Mouse (Mus musculus) cerebellum, postnatal 4 days (tissue): Measurements from ENCODE around the gene Phyh.
"Not testable (repeated sequence)": the region's sequence is repeated elsewhere in the genome, so short reads cannot be mapped to it uniquely, and the experiment has no call there.

Experiments
- DNase-seq, 2 experiments: peaks; one replicate each; pipeline ENCODE4 v3.0.0; 2022; ENCODE audit warnings: low spot score in 2 of 2, mixed read lengths in 1 of 2

The Phyh gene

DNA sequence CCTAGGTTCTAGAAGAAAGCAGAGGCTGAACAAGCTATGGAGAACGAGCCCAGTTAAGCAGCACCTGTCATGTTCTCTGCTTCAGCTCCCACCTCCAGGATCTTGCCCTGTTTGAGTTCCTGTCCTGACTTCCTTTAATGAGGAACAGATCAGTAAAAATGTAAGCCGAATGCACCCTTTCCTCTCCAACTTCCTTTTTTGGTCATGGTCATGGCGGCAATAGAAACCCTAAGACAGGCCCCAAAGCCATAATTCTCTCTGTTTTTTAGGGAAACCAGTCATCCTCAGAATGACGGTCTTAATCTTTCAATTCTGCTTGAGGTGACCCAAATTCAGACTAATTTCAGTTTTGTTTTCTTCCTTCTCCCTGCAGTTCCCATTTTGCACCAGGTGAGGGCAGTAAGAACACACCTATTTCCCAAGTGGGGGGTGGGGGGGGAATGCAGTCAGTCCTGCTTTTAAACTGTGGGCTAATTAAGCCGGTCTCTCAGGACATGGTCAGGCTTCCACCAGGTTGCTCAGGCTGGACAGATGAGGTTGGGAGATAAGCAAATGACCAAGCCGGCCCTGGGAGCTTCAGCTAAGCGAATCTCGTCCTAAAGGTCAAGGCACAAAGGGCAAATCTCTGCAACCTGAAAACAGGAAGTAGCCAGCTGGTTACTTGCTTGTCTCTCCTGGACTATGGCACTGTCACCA is 1.3 kb upstream of the Phyh start:
- peak in 1 of 2 experiments; percentile 50 for DNase-seq

DNA sequence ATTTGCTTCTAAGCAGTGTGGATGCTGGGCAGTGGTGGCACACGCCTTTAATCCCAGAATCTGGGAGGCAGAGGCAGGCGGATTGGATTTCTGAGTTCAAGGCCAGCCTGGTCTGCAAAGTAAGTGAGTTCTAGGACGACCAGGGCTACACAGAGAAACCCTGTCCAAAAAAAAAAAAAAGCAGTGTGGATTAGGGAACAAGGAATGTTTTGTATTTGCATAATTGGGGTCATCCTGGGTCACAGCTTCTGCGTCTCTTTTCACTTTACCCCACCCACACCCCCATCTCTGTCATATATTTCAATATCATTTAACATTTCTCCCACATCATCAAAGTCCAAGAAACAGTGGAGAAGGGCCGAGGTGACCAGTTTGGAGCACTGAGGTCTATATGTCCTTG is 2.2 kb downstream of the Phyh start:
- DNase-seq = no peak

DNA sequence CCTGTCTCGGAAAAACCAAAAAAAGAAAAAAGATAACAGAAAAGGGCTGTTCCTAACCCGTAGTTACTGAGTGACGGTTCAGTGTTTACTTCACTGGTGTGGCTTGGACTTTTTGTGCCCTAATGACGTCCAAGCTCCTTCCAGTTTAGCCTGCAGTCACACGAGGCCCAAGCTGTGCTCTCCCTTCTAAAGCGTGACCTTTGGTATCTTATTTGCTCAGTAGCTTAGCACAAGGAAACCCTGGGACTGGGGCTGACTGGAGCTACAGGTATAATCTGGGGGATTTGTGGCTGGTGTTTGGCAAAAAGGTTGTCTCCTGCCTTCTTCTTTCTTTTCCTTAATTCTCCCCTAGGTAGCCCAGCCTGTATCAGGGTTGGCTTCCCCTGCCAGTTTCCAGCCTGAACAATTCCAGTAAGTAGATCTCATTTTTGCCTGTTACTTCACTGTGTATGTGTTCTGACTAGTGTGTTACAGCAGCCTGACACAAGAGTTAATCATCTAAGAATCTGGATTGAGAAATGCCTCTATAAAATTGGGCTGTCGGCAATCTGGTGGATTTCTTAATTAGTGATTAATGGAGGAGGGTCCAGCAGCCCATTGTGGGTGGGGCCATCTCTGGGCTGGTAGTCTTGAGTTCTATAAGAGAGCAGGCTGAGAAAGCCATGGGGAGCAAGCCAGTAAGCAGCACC is 3.8 kb downstream of the Phyh start:
- no peak for DNase-seq

DNA sequence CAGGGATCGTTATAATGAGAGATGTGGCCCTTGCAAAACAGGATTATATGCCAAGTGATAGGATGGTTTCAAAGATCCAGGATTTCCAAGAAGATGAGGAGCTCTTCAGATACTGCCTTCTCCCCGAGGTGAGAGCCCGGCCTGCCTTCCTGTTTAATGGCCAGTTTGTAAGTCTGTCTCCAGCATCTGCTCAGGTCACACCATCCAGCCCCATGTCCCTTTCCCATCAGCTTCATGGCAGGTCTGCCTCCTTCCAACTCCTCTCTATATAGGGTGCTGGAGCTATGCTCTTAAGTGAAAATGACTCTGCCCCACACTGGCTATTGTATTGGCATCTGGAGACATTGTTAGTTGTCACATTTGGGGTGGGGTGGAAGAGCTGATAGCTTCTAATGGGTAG is 8.6 kb downstream of the Phyh start:
- DNase-seq = no peak

DNA sequence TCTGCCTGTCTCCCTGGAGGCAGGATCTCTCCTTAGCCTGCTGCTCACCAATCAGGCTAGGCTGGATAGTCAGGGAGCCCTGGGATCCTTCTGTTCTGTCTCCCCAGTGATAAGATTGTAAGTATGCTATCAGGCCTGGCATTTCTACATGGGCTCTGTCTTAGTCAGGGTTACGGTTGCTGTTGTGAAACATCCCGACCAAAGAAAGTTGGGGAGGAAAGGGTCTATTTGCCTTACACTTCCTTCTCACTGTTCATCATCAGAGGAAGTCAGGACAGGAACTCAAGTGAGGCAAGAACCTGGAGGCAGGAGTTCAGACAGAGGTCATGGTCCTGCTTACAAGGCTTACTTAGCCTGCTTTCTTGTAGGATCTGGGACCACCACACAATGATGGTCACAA is 10.4 kb downstream of the Phyh start:
- DNase-seq = no peak

DNA sequence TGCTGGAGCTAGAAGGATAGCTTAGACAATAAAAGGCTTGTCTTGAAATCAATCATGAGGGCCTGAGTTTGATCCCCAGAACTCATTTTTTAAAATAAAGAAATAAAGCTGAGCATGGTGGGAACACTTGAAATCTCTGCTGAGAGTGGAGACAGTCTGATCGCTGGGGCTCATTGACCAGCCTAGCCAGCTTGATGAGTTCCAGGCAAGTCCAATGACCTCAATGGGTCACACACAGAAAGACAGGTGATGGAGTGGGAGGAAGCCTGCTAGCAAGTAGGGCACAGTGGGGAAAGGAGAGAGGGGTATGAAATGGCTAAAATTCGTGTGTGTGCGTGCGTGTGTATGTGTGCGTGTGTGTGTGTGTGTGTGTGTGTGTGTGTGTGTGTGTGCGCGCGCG is 15.7 kb downstream of the Phyh start:
- no peak for DNase-seq

DNA sequence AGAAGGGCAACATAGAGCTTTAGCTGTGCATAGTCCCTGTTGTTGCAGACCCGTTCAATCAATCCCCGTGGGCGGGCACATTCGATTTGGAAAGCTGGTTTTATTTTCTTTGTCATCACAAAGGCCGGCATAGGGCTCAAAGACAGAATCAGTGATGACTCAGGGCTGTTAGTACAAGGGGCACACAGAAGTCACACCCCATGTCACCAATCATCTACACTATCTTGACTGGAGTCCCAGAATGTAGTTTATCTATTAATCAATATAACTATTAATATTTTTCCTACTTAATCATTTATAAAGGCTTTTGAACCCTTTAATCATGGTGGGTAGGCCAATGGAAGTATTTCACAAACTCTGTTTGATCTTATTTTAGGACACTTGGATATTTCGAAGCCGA is 19.1 kb downstream of the Phyh start:
- no peak for DNase-seq

DNA sequence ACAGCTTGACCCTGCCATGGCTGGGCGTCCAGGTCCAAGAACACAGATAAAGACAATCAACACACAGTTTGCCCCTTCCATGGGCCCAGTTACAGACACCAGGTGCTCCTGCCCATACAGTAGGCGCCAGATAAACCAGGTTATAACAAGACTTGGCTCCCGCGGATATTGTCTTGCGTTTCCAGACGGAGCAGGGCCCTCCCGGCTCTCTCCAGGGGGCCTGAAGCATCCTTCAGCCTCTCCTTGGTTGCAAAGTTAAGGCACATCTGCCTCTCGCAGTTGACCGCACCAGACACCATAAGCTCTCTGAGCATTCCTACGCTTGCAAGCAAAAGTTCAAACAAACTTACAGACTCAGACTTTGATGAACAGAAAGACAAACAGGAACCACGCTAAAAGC is 22.0 kb downstream of the Phyh start:
- no peak for DNase-seq

DNA sequence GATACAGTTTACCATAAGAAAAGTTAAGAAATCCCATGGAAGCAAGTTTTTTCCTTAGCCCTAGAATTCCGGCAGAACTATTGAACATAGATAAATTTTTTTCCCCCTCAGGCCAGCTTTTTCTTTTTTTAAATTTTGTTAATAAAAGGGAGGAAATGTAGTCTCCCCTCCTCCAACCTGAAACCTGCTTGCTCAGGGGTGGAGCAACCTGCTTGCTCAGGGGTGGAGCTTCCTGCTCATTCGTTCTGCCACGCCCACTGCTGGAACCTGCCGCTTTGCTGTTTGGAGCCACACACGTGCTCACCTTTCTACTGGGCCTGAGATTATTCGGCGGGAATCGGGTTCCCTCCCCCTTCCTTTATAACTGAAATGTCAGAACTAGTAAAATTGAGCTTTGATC is 30.9 kb downstream of the Phyh start:
- DNase-seq = not testable (repeated sequence)

DNA sequence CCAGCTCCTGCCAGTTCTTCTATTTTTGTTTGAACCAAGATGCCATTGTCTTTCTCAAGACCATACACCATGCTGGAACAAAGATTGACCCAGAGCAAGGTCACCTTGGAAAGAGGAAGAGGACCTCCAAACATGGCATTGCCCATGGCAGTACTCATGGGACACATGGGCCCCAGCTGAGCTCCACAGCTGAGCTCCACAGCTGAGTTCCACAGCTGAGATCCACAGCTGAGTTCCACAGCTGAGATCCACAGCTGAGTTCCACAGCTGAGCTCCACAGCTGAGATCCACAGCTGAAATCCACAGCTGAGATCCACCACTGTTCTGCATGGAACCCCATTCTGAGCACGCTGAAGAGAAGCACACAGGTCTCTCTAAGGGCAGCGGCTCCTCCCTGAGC is 32.2 kb downstream of the Phyh start:
- DNase-seq = no peak

DNA sequence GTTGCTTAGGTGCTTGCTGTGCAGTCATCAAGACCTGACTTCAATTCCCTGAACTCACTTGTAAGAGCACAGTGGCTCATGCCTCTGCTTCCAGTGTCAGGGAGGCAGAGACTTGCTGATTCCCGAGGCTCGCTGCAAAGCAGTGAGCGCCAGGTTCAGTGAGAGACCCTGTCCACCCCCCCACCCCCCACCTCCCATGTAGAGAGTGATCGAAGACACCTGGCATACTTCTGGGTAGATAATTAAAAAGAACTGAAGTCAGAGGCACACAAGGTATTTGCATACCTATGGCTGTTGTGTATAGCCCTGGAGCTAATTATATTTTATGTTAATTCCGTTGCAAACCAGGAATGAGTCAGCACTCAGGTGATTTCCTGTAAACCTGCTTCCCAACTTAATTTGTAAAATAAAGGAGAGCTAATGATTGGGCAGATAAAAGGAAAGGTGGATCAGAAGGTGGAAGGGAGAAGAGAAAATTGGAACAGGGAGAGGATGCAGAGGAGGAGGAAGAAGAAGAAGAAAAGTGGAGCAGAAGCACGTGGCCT is 35.5 kb downstream of the Phyh start:
- DNase-seq = no peak

DNA sequence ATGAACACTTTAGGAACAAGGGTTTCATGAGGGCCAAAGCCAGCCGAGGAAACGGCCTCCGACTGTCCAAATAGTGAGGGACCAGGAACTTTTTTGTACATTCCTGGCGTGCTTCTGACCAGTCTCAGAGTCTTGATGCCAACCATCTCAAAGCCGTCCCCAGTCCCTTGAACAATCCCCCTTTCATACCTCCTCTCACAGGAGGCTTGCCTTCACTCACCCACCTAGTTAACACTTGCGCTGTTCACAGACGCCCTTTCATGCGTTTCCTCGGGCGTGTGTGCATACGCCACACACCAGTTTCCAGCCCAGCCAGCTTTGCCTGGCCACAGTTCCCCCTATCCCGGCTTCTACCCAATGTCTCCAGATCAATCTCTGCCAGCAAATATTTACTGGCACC is 39.2 kb downstream of the Phyh start:
- no peak for DNase-seq

DNA sequence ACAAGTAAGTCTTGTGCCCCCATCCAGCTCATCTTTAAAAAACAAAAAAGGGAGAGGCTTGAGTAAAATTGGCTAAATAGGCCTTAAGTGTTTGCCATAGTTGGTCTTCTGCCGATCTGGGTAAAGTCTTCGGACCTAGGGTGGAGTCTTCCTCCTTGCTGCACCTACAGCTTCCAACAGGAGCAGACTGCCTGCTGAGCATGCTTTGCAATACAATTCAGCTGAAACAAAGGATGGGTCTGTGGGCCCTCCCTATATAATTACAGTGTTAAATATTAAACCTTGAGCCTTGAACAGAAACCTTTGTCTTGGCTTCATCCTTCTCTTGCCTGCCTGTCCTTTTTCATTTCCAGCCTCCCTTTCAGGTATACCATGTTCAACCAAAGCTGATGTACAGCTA is 49.0 kb downstream of the Phyh start:
- DNase-seq = no peak

DNA sequence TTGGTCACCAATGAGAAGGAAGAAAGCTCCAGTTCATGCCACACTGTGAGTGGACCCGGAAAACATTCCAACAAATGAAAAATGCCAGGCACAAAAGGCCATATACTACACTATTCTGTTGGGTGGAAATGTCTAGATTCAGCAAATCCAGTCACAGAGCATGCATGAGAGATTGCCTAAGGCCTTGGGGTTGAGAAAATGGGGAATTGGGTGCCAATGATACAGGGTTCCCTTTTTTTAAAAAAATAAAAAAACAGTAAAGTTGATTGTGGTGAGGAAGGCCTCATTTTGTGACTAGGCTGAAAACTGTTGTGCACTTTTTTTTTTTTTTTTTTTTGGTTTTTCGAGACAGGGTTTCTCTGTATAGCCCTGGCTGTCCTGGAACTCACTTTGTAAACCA is 50.3 kb downstream of the Phyh start:
- no peak for DNase-seq

DNA sequence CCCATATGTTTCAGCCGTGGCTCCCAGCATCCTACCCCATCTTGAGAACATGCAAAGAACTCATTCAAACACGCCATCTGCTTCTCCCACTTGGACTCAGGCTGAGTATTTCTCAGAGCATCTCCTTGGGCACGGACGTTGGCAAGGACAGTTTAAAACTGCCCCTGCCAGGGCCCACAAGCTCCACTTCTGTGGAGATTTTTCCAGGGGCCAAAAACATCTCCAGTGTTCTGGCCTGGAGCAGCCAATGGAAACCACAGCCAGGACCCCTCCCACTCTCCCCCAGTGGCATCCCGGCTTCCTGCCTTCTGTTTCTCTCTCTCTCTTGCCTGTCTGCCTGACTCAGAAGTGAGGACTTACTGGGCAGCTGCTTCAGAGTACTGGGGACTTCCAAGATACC is 57.0 kb downstream of the Phyh start, which contains the start of gene Ucma:
Ucma (plus strand) TSS at position 316 of the 400 bp plus-strand sequence.
- DNase-seq = peak in 1 of 2 experiments; percentile 32

DNA sequence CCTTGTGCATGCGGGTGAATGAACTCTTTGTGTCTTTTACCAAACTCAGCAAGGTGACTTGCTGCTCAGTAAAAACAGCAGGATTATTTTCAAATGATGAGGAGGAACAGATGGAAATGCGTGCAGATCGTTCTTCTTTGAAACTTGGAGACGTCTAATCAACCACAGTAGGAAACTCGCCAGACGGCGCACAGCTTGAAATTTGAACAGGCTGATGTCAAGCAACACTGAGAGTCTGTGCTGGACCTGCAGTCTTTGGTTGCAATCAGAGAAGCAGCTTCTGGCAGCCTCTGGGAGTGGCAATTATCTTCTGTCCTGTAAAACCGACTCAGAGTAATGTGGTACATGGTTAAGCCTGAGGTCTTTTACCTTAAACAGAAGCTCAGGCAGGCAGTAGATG is 59.3 kb downstream of the Phyh start:
- peak in 1 of 2 experiments; percentile 41 for DNase-seq

DNA sequence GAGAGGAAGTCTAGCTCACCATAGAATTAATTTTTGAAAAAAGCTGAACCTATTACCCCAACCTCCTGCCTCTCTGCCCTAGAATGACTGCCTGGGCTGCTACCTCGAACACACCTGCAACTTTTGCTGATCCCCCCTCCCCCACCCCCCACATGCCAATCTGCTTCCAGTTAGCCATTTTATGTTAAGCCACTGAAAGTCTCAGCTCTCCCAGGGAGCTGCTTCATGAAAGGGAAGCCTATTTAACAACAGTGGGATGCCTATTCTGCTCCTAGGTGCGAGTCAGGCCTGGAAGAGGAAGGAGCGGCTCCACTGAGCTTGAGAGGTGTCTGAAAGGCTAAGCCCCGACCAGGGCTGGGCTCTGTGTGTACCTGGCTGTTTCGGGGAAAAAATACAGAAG is 65.2 kb downstream of the Phyh start:
- DNase-seq = no peak

DNA sequence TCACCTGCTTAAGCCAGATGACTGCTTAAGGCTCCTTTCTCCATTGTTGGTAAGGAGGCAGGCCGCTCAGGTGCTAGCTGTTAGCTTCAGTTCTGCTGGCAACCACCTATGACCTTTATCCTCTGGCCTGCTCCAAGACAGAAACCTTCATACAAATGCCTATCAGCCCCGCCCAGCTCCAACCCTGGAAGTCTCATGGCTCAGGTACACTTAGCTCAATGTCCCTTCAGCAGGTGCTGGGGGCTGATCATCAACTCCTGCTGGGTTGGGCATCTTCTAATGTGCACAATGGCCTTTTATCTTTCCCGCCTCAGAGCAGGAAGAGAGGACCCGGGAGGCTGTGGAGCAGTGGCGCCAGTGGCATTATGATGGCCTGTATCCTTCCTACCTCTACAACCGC is 66.2 kb downstream of the Phyh start:
- DNase-seq = no peak

DNA sequence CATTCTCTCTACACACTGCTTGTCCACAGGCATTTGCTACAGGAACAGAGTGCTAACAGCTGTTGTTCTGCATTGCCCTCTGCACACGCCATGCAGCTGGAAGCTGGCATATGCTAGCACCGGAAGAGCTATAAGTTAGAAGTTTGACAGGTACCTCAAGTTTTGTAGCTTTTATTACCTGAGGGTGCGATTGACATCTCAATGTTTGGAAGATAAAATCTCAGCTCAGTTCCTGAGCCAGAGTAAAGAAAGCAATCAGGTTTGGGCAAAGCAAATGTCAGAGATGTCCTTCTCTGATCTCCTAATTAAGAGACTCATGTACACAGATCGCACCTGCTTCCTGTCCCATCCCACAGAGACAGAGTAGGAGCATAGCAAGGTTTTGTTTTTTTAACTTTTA is 68.0 kb downstream of the Phyh start:
- DNase-seq = no peak

DNA sequence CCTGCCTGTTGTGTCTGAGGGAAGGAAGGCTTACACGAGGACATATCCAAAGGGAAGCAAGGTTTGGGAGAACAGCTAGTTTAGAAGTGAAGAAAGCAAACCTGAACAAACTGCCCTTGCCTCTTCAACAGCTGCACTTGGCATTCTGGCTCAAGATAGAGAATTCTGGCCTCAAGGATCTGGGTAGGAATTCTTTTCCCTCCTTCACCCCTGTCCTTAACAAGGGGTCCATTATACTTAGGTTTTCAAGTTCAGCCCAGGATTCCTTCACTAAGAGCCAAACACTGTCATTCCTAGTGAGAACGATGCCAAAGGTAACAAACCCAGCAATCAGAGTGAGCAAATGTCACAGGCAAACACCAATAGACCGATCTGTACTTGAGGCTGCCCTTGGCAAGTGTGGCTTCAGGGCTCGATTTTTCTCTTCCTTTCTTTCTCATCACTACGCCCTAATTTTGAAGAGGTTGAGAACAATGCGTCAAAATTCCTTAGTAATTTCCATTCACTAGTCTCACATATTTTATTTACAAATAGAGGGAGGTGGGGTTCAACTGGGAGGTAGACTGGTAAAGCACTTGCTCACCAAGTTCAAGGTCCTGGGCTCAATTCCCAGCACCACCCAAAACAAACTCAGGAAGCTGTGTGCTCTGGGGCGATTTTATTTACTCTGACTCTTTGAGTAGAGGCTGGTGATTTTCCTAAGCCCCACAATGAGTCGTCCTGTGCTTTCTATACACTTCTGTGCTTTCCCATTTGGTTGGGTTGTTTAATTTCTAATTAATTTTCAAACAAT is 68.8 kb downstream of the Phyh start:
- no peak for DNase-seq
